In the genomic region with DNA sequence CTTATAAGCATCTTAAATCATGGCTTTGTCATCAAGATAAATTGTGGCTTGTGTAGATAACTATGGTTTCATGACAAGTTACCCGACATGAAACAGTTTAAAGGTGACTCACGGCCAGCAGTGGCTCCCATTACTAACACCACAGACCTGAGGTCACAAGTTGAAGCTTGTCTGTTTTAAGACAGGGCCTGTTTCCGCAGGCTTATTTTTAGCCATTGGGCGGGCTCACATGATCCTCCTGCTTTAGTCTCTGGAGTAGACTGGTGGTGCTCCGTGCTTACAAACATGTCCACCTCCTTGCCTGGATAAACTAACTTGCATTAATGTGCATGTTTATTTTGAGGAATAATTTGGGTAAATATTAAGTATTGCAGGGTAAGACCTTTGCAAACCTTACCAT, we compare ENCODE assay signal across 15 mouse cellular contexts. TPM values are rescaled to one million over a fixed set of nuclear protein-coding genes. Genes with fewer than 3 reads are reported as not detected.
DNase-seq lines count a peak whose midpoint lies in the region; ATAC-seq and TF ChIP-seq lines count a peak whose summit lies in the region.
"Had no signal": no experiment of that assay in that cellular context is flagged by ENCODE, and none has a peak within 500 bp of the region (broad histone marks: within the 10 kb centered on the region; RNA-seq: fewer than 3 reads in every experiment).

No protein-coding gene starts in this region.

- DNase-seq in gastrocnemius, adult 8-10 months (ENCODE audit: low spot score in 2 of 2): peak; percentile 34 to 47
- DNase-seq in gastrocnemius, postnatal 4 days (ENCODE audit: low spot score in 2 of 2): no peak
- DNase-seq in urinary bladder, postnatal 36 days (ENCODE audit: low spot score in 2 of 2): peak; percentile 11 to 45
- no peak for DNase-seq in urinary bladder, adult 2 months (ENCODE audit: low spot score)
- peak; percentile 83 for DNase-seq in heart, postnatal 0 days (ENCODE audit: low spot score)
- no peak for DNase-seq in spleen, postnatal 36 days (ENCODE audit: low spot score in 2 of 2)
- DNase-seq: cerebellum, adult 9-10 months; liver, embryonic 13.5 days; right cerebral cortex, postnatal 25 days had no signal

- no peak for TF ChIP-seq CTCF in heart, postnatal 0 days (IDR thresholded peaks at IDR 0.05; ENCODE audit: low read depth)

- peak overlapping the region; percentile 34; the same call in 1 of the 2 replicates for H3K4me2 ChIP-seq in heart, postnatal 0 days (ENCODE audit: low read depth, low read length)
- H3K4me2 ChIP-seq in forebrain, embryonic 12.5 days: no peak overlapping the region
- H3K4me2 ChIP-seq: embryonic facial prominence, embryonic 15.5 days; liver, embryonic 13.5 days had no signal

- peaks cover 74% of the 10 kb centered on the region for H3K36me3 ChIP-seq in heart, postnatal 0 days (replicated peaks; ENCODE audit: control insufficient read depth, insufficient read depth, low read length)
- peaks cover 87% of the 10 kb centered on the region for H3K36me3 ChIP-seq in forebrain, embryonic 12.5 days (replicated peaks)

- H3K27ac ChIP-seq in heart, postnatal 0 days (ENCODE audit: low read depth): peak overlapping the region; percentile 82
- H3K27ac ChIP-seq in forebrain, embryonic 12.5 days: no peak overlapping the region
- H3K27ac ChIP-seq: embryonic facial prominence, embryonic 15.5 days; left cerebral cortex, adult 2 months; liver, embryonic 13.5 days; macrophage had no signal

- TF ChIP-seq EP300 in heart, postnatal 0 days (IDR thresholded peaks at IDR 0.05; ENCODE audit: low read depth): peak; percentile 78

- ATAC-seq in heart, postnatal 0 days (ENCODE audit: insufficient read depth, low read depth): peak; percentile 97
- no peak for ATAC-seq in forebrain, embryonic 12.5 days (ENCODE audit: low FRiP score)
- ATAC-seq in monocyte, adult 5-6 weeks (replicated peaks; ENCODE audit: insufficient number of reproducible peaks, low FRiP score, low TSS enrichment, poor library complexity, severe bottlenecking): no peak
- ATAC-seq: midbrain, embryonic 16.5 days had no signal

- no peak overlapping the region for H3K9ac ChIP-seq in heart, postnatal 0 days (replicated peaks; ENCODE audit: low read depth, low read length)
- no peak overlapping the region for H3K9ac ChIP-seq in forebrain, embryonic 12.5 days
- H3K9ac ChIP-seq: embryonic facial prominence, embryonic 15.5 days; liver, embryonic 13.5 days had no signal

- 22% methylated on average over 5 of the region's 5 CpGs for WGBS in heart, postnatal 0 days
- 94% methylated on average over 5 of the region's 5 CpGs for WGBS in forebrain, embryonic 12.5 days

- no peaks in the 10 kb centered on the region for H3K27me3 ChIP-seq in heart, postnatal 0 days (ENCODE audit: control insufficient read depth, insufficient read depth, low read length)
- H3K27me3 ChIP-seq in forebrain, embryonic 12.5 days: no peaks in the 10 kb centered on the region
- H3K27me3 ChIP-seq: embryonic facial prominence, embryonic 15.5 days; liver, embryonic 13.5 days had no signal

- H3K4me1 ChIP-seq in heart, postnatal 0 days (ENCODE audit: control insufficient read depth, insufficient read depth): peaks cover 12% of the 10 kb centered on the region; the same call in 1 of the 2 replicates
- no peaks in the 10 kb centered on the region for H3K4me1 ChIP-seq in forebrain, embryonic 12.5 days
- H3K4me1 ChIP-seq: embryonic facial prominence, embryonic 15.5 days had no signal

- no peaks in the 10 kb centered on the region for H3K9me3 ChIP-seq in heart, postnatal 0 days (replicated peaks; ENCODE audit: control insufficient read depth, low read length)
- H3K9me3 ChIP-seq in forebrain, embryonic 12.5 days: no peaks in the 10 kb centered on the region
- H3K9me3 ChIP-seq: embryonic facial prominence, embryonic 15.5 days; liver, embryonic 13.5 days had no signal

- H3K4me3 ChIP-seq in heart, postnatal 0 days (ENCODE audit: low read depth, low read length): no peak overlapping the region
- no peak overlapping the region for H3K4me3 ChIP-seq in forebrain, embryonic 12.5 days (replicated peaks)
- H3K4me3 ChIP-seq: embryonic facial prominence, embryonic 15.5 days; left cerebral cortex, adult 2 months; liver, embryonic 13.5 days had no signal

RNA-seq across cellular contexts. Expression of a gene that starts 39.8 kb away (rescaled TPM):
- 10 to 100 TPM; 29.0 to 38.6 (median 35.3) TPM for total RNA-seq in gastrocnemius, adult 8-10 months (2022)
- 10 to 100 TPM; 53.3 to 57.8 TPM for total RNA-seq in gastrocnemius, postnatal 4 days (2021)
- 45.8 and 49.5 TPM in 2 replicates for polyA plus RNA-seq in urinary bladder, adult 2 months (2012; rRNA removed)
- total RNA-seq in heart, postnatal 0 days (2014; rRNA removed; ENCODE audit: low replicate concordance): 31.3 and 83.1 TPM in 2 replicates
- polyA plus RNA-seq in heart, postnatal 0 days (2015; fragmentation: Nextera tagmentation; extraction: Ambion mirVana): 70.0 and 72.5 TPM in 2 replicates
- 151 and 157 TPM in 2 replicates for polyA plus RNA-seq in forebrain, embryonic 12.5 days (2016; fragmentation: Nextera tagmentation; extraction: Ambion mirVana)
- 23.8 to 64.8 TPM (median 30.9 TPM) in 3 replicates for total RNA-seq in monocyte, adult 5-6 weeks (2017)

RNA-seq across cellular contexts. Expression of a gene that starts 39.9 kb away (rescaled TPM):
- total RNA-seq in gastrocnemius, adult 8-10 months (2022): 10 to 100 TPM; 77.0 to 85.2 (median 83.0) TPM
- 10 to 100 TPM; 30.8 to 31.2 TPM for total RNA-seq in gastrocnemius, postnatal 4 days (2021)
- polyA plus RNA-seq in urinary bladder, adult 2 months (2012; rRNA removed): 19.2 and 23.0 TPM in 2 replicates
- total RNA-seq in heart, postnatal 0 days (2014; rRNA removed; ENCODE audit: low replicate concordance): 21.6 and 21.7 TPM in 2 replicates
- polyA plus RNA-seq in heart, postnatal 0 days (2015; fragmentation: Nextera tagmentation; extraction: Ambion mirVana): 10.4 and 12.4 TPM in 2 replicates
- polyA plus RNA-seq in forebrain, embryonic 12.5 days (2016; fragmentation: Nextera tagmentation; extraction: Ambion mirVana): 24.5 and 28.2 TPM in 2 replicates
- 36.3 to 81.8 TPM (median 81.6 TPM) in 3 replicates for total RNA-seq in monocyte, adult 5-6 weeks (2017)

RNA-seq across cellular contexts. Expression of a gene that starts 50.7 kb away (rescaled TPM):
- 1 to 10 TPM; 5.5 to 9.3 (median 7.5) TPM for total RNA-seq in gastrocnemius, adult 8-10 months (2022)
- 10 to 100 TPM; 22.9 to 23.7 TPM for total RNA-seq in gastrocnemius, postnatal 4 days (2021)
- polyA plus RNA-seq in urinary bladder, adult 2 months (2012; rRNA removed): 8.8 and 10.1 TPM in 2 replicates
- total RNA-seq in heart, postnatal 0 days (2014; rRNA removed; ENCODE audit: low replicate concordance): 26.6 and 30.4 TPM in 2 replicates
- 19.9 and 20.8 TPM in 2 replicates for polyA plus RNA-seq in heart, postnatal 0 days (2015; fragmentation: Nextera tagmentation; extraction: Ambion mirVana)
- polyA plus RNA-seq in forebrain, embryonic 12.5 days (2016; fragmentation: Nextera tagmentation; extraction: Ambion mirVana): 109 and 114 TPM in 2 replicates
- 42.8 to 82.0 TPM (median 46.1 TPM) in 3 replicates for total RNA-seq in monocyte, adult 5-6 weeks (2017)

Comparison
In these comparisons a context has a peak if more than half of its experiments do, and no peak if none do; other contexts are left out.
1. DNase-seq: peak in gastrocnemius, adult 8-10 months (2 of 2), urinary bladder, postnatal 36 days (2 of 2) and heart, postnatal 0 days (single experiment); none in gastrocnemius, postnatal 4 days (0 of 2), urinary bladder, adult 2 months (single experiment) and spleen, postnatal 36 days (0 of 2).